Mouse (Mus musculus): ENCODE measurements at regions not wholly inside any gene's neighbourhood (a gene's known extent, or its start where the extent isn't known, plus 50 kb on each side); places are given as distances from the start of the nearest gene placed in this dataset.

GRCm38 (mm10) chr13:37705482-37705881 lies 72.7 kb upstream of the Rreb1 start:
- DNase-seq (ENCODE audit: extremely low spot score), result no peak

GRCm38 (mm10) chr13:37710913-37711312 lies 67.3 kb upstream of the Rreb1 start:
- no peak for DNase-seq (ENCODE audit: extremely low spot score)

DNA sequence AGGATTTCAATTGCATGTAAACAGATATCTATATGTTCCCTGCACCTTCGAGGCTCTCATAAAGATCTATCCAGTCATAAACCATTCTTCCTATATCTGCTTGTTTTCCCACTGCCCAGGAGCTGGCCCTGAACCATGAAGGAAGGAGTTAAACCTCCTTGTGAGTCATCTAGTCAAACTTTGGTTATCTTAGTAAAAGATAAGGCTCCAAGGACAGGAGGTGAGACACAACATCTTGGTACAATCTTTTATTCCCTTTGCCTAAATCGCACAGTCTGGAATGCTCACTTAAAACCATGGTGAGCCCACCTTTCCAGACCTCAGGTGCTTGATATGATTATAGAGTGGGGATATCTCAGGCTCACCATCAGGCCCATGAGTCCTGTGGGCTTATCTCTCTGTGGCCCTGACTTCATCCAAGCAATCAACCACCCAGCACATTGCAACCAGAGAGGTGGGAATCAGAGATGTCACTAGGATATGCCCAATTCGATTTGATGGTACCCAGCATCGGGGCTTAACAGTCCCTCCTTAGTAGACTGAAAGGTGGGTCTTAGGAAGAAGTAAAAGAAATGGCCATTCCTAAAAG lies 65.2 kb upstream of the Rreb1 start:
- no peak for DNase-seq (ENCODE audit: extremely low spot score)

- DNase-seq (ENCODE audit: extremely low spot score), result no peak
Measured at GRCm38 (mm10) chr13:37715058-37715712, 63.0 kb upstream of the Rreb1 start.

- no peak for DNase-seq (ENCODE audit: extremely low spot score)
Measured at GRCm38 (mm10) chr13:37715770-37716693, 62.2 kb upstream of the Rreb1 start.

DNA sequence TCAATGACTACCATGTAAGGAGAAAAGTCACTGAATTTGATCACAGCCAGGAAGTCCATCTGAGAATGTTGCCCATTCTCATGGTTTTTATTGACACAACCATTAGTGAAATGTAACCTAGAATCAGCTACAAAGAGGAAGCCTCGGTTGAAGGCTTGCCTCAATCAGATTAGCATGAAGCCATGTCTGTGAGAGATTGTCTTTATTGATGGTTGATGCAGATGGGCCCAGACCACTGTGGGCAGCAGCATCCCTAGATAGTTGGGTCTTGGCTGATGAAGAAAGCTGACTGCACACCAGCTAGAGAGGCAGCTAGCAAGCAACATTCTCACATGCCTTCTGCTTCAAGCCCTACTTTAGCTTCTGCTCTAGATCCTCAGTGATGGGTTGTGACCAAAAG lies 60.4 kb upstream of the Rreb1 start:
- DNase-seq (ENCODE audit: extremely low spot score), result no peak

- DNase-seq (ENCODE audit: extremely low spot score), result no peak
Measured at GRCm38 (mm10) chr13:37718364-37718763, 59.8 kb upstream of the Rreb1 start.

Data from embryo, embryonic 9.5 days (tissue).